Mouse (Mus musculus) subcutaneous adipose tissue, adult 2 months (tissue): ENCODE results near the gene Gpkow. TPM values are rescaled to one million over a fixed set of nuclear protein-coding genes. Genes with fewer than 3 reads are reported as not detected.

Experiments
- polyA plus RNA-seq: library from polyadenylated mRNA; depleted of rRNA; stranded (reverse); fragments of >200 nt; gene quantifications from 2 replicates; pipeline ENCODE4 v1.2.3, GENCODE M21; 2012; ENCODE audit warnings: low replicate concordance; rRNA removed

Gene Gpkow
- 9.4 and 11.1 TPM in 2 replicates for polyA plus RNA-seq

DNA sequence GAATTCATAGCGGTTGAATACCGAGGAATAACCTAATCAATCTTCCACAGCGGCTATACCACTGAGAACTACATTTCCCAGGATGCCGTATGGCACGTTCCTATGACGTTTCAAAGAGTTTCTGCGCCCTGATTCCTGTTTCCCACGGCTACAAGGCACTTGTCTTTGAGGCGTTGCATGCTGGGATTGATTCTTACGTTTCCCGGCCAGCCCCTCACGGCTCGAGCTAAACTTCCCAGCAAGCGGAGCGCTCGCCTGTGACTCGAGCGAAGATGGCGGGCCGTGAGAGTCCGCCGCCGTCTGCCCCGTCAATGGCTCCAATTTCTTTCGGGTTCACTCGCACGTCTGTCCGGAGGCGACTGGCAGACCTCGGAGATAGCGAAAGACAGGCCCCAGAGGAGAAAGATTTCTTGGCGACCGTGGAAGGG is at the start of gene Gpkow:
Gpkow (plus strand) TSS at position 178 of the 428 bp plus-strand sequence.

DNA sequence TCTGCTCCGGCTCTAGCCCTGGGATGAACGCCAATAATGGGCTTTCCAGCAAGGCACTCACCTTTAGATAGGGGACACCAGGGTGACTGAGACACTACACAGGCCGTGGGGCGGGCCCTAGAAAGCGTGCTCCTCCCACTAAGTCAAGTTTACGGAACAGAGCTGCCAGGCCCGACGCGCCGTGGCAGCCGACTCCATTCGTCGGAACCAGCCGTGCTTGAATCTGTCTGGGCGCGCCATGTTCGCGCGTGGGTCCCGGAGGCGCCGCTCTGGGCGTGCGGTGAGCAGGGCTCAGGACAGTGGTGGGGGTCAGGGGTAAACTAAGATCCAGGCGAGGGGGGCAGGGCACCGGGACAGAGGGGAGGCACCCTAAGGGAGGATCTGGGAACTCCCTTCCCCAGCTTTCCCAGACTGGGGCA is 39.7 kb upstream of the Gpkow start, which contains the start of gene Prickle3:
Prickle3 (plus strand) TSS at position 40 of the 419 bp plus-strand sequence.

GRCm38 (mm10) chrX:7670921-7671623 is 25.9 kb upstream of the Gpkow start, which contains the start of gene Plp2:
Gene Plp2 (minus strand): TSS chrX:7671390.

DNA sequence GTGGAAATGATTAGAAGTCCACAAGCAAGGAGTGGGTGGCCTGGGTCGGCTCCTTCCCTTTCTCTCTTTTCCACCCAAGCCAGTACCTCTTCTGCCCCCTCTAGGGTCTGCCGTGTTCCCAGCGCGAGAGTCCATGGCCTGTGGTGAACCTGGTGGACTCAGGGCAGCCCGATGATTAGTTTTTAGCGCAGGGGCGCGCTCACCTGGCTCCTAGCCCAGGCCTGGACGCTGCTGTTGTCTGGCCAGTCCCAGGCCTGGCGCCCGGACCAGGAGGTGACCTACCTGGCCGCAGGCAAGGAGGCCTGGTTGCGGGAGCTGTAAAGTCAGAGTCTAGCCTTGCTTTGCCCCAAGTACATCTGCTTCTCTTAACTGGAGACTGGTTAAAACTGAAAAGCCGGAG is 16.1 kb upstream of the Gpkow start, which contains the start of gene Magix:
Magix (minus strand) TSS at position 388 of the 400 bp plus-strand sequence.

GRCm38 (mm10) chrX:7714135-7714899 is 17.4 kb downstream of the Gpkow start, which contains the start of gene Wdr45:
Gene Wdr45 (plus strand): TSS chrX:7714333.

GRCm38 (mm10) chrX:7721514-7722281 is 24.8 kb downstream of the Gpkow start, which contains the start of gene Gm45208:
Gene Gm45208 (plus strand): TSS chrX:7722245.

DNA sequence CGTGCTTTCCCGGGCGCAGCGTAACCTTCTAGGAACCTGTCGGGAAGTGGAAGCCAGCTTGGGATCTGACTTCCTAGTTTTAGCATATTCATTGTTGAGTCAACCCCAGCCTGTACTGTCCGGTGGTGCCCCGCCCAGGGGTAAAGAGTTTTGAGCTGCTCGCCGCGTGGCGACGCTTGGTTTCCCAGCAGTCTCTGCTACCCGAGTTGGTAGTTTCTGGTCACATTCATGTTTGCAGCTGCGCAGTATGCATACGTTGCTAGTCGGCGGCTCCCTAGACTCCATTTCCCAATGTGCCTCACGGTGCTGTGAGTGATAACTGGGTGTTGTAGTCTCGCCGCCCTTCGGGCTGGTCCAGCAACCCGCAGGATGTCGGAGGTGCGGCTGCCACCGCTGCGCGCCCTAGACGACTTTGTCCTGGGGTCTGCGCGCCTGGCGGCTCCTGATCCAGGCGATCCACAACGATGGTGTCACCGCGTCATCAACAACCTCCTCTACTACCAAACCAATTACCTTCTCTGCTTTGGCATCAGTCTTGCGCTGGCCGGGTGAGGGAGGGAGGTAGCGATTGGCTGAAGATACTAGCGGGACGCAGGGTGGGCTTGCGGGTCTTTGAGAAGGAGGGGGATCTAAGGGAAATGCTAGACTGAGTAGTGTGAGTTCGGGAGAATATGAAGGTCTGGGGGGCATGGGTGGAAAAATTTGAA is 31.4 kb downstream of the Gpkow start, which contains the start of gene Praf2:
Praf2 (plus strand) TSS at position 225 of the 707 bp plus-strand sequence.

GRCm38 (mm10) chrX:7750432-7751116 is 53.6 kb downstream of the Gpkow start, which contains the start of gene Ccdc120:
Gene Ccdc120 (minus strand): TSS chrX:7750905.

Other genes with a start within 250 kb of the Gpkow start
- 0.15 and 0.36 TPM in 2 replicates for gene Foxp3, start 123.5 kb upstream of the Gpkow start, polyA plus RNA-seq
- gene Ppp1r3f, start 122.8 kb upstream of the Gpkow start, polyA plus RNA-seq = 1.6 and 3.6 TPM in 2 replicates
- gene Ccdc22, start 91.6 kb upstream of the Gpkow start, polyA plus RNA-seq = 20.1 and 23.7 TPM in 2 replicates
- 0.03 and 0.06 TPM in 2 replicates for gene Cacna1f, start 90.0 kb upstream of the Gpkow start, polyA plus RNA-seq
- gene Syp, start 58.7 kb upstream of the Gpkow start, polyA plus RNA-seq = 6.8 and 38.6 TPM in 2 replicates
- gene Prickle3, start 39.9 kb upstream of the Gpkow start, polyA plus RNA-seq = 22.2 and 28.8 TPM in 2 replicates
- gene Plp2, start 25.7 kb upstream of the Gpkow start, polyA plus RNA-seq = 261 and 296 TPM in 2 replicates
- gene Magix, start 15.9 kb upstream of the Gpkow start, polyA plus RNA-seq = 6.6 and 7.9 TPM in 2 replicates
- gene Wdr45, start 17.2 kb downstream of the Gpkow start, polyA plus RNA-seq = 77.1 and 105 TPM in 2 replicates
- gene Gm45208, start 25.1 kb downstream of the Gpkow start, polyA plus RNA-seq = 0.97 TPM in 1 of 2 replicates, not detected in the other
- gene Praf2, start 31.3 kb downstream of the Gpkow start, polyA plus RNA-seq = 26.1 and 85.6 TPM in 2 replicates
- gene Ccdc120, start 53.8 kb downstream of the Gpkow start, polyA plus RNA-seq = 3.5 and 16.5 TPM in 2 replicates
- gene Tfe3, start 65.4 kb downstream of the Gpkow start, polyA plus RNA-seq = 27.8 and 38.8 TPM in 2 replicates
- 31.1 and 39.0 TPM in 2 replicates for gene Gripap1, start 92.6 kb downstream of the Gpkow start, polyA plus RNA-seq
- gene Kcnd1, start 125.2 kb downstream of the Gpkow start, polyA plus RNA-seq = 2.1 and 4.6 TPM in 2 replicates
- gene Otud5, start 144.2 kb downstream of the Gpkow start, polyA plus RNA-seq = 24.5 and 39.8 TPM in 2 replicates
- gene Pim2, start 181.1 kb downstream of the Gpkow start, polyA plus RNA-seq = 3.0 and 9.6 TPM in 2 replicates
- gene Slc35a2, start 186.9 kb downstream of the Gpkow start, polyA plus RNA-seq = 57.9 and 69.0 TPM in 2 replicates
- 52.5 and 69.5 TPM in 2 replicates for gene Pqbp1, start 202.1 kb downstream of the Gpkow start, polyA plus RNA-seq
- gene Timm17b, start 202.2 kb downstream of the Gpkow start, polyA plus RNA-seq = 31.6 and 39.6 TPM in 2 replicates
- not detected in 2 replicates for gene Gm10491, start 210.7 kb downstream of the Gpkow start, polyA plus RNA-seq
- gene Gm10490, start 212.4 kb downstream of the Gpkow start, polyA plus RNA-seq = not detected in 2 replicates
- 0.24 TPM in 1 of 2 replicates, not detected in the other for gene Pcsk1n, start 222.7 kb downstream of the Gpkow start, polyA plus RNA-seq
- gene Eras, start 231.5 kb downstream of the Gpkow start, polyA plus RNA-seq = not detected in 2 replicates